Mouse (Mus musculus) heart, embryonic 14.5 days (tissue): ENCODE measurements around the gene Pcdh7. TPM values are rescaled to one million over a fixed set of nuclear protein-coding genes. Genes with fewer than 3 reads are reported as not detected.
A peak's percentile ranks its signal among the peaks of the same experiment; 100 is the strongest.

Experiments used
- ATAC-seq: fragments of 200-750 bp; cut with Nextera tagmentation; 2 replicates; pipeline ENCODE4 v1.8.0; 2017; ENCODE audit warnings: low read depth, moderate TSS enrichment; ENCODE audit not compliant: insufficient number of reproducible peaks, insufficient read depth, low FRiP score
- H3K27ac ChIP-seq, 2 experiments: fragments of 200-500 bp in 1 of 2; fragments of 300-500 bp in 1 of 2; sonication (generic) in 1 of 2; replicated peaks in 1 of 2; 2 replicates each; pipeline ENCODE4 v1.5.1; 2012 to 2014; ENCODE audit warnings: low read depth in 2 of 2, low read length in 2 of 2, control low read depth in 1 of 2, mild to moderate bottlenecking in 1 of 2, mixed read lengths in 1 of 2; ENCODE audit not compliant: control insufficient read depth in 1 of 2, insufficient read depth in 1 of 2
- H3K27me3 ChIP-seq: fragments of 300-500 bp; sonication (generic); 2 replicates; pipeline ENCODE4 v1.6.1; 2014; ENCODE audit warnings: mild to moderate bottlenecking, low read length, control low read depth; ENCODE audit not compliant: control insufficient read depth, insufficient read depth
- H3K36me3 ChIP-seq: fragments of 300-500 bp; sonication (generic); 2 replicates; pipeline ENCODE4 v1.6.1; 2014; ENCODE audit warnings: mild to moderate bottlenecking, control low read depth, low read length, mixed read lengths; ENCODE audit not compliant: control insufficient read depth, insufficient read depth
- H3K4me1 ChIP-seq, 2 experiments: fragments of 200-500 bp in 1 of 2; fragments of 300-500 bp in 1 of 2; sonication (generic) in 1 of 2; 2 replicates each; pipeline ENCODE4 v1.6.1; 2012 to 2014; ENCODE audit warnings: low read length in 2 of 2, control low read depth in 1 of 2, mixed read lengths in 1 of 2; ENCODE audit not compliant: control insufficient read depth in 2 of 2, insufficient read depth in 2 of 2
- H3K4me2 ChIP-seq: fragments of 300-500 bp; sonication (generic); 2 replicates; pipeline ENCODE4 v1.6.1; 2014; ENCODE audit warnings: mild to moderate bottlenecking, low read length
- H3K4me3 ChIP-seq, 2 experiments: fragments of 200-500 bp in 1 of 2; fragments of 300-500 bp in 1 of 2; sonication (generic) in 1 of 2; 2 replicates each; pipeline ENCODE4 v1.5.1; 2012 to 2014; ENCODE audit warnings: low read length in 2 of 2, mild to moderate bottlenecking in 2 of 2, control low read depth in 1 of 2, low read depth in 1 of 2, moderate library complexity in 1 of 2; ENCODE audit not compliant: control insufficient read depth in 1 of 2, insufficient read depth in 1 of 2
- H3K9ac ChIP-seq: fragments of 300-500 bp; sonication (generic); 2 replicates; pipeline ENCODE4 v1.6.1; 2014; ENCODE audit warnings: mild to moderate bottlenecking, low read length
- H3K9me3 ChIP-seq: fragments of 300-500 bp; sonication (generic); 2 replicates; pipeline ENCODE4 v1.6.1; 2016; ENCODE audit warnings: low read length, control low read depth; ENCODE audit not compliant: control insufficient read depth
- WGBS: fragments of 180-500 bp; shearing (Covaris S2); extraction: QIAGEN DNeasy Blood & Tissue Kit; methylation state at CpG from one replicate; pipeline ENCODE4 v1.1.7; 2014; 5-methylcytosine and 5-hydroxymethylcytosine counted together
- polyA plus RNA-seq: library from polyadenylated mRNA; unstranded; fragments of >200 nt; fragmentation: Nextera tagmentation; extraction: Ambion mirVana; gene quantifications from 2 replicates; pipeline ENCODE4 v1.2.1, GENCODE M21; 2014

The Pcdh7 gene
- polyA plus RNA-seq, 1 experiment from 2014 or later, result 32.9 TPM

DNA sequence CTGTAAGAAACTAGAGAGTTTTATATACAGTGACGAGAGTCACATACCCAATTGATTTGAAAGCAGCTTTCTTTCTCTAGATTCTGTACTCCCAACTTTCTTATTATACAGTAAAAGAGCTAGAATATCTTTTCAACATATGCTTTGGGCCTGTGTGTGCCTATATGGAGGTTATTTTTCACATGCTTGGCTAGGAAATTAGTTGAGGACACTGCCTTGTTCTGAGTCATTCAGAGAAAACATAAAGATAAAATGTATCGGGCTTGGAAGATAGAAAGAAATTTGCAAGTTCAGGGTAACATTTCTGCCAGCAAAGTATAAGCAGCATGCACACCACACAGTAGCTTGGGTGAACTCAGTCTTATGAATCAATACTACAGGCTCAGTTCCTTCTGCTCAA is 364.5 kb downstream of the Pcdh7 start:
- Histone ChIP-seq H3K9me3 (no peaks in the 10 kb centered on the region), H3K27ac (peak overlapping the region; percentile 68 to 79), H3K4me3 (no peak overlapping the region), H3K27me3 (no peaks in the 10 kb centered on the region), H3K9ac (no peak overlapping the region), H3K4me2 (no peak overlapping the region), H3K36me3 (no peaks in the 10 kb centered on the region), H3K4me1 (peaks cover 5 to 27% of the 10 kb centered on the region in 2 experiments)
- 51% methylated on average over 2 of the region's 2 CpGs for WGBS
- ATAC-seq, result no peak

DNA sequence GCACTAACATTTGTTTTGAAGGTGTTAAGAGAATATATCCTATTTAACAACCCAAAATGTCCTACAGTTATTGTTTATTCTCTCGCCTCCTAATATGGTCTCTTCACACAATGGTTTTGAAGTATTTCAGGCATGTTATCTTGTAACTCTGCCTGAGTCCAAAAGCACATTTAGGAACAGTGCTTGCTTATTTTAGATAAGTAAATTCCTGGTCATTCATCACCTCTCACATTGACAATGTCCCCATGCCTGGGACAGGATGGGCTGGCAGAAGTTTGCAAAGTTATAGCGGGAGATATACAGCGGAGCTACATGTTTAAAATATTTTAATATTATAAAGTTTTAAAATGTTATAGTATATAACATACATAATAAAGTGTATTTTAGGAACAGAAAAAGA is 365.3 kb downstream of the Pcdh7 start:
- Histone ChIP-seq H3K4me3 (no peak overlapping the region), H3K27me3 (no peaks in the 10 kb centered on the region), H3K9ac (no peak overlapping the region), H3K4me2 (peak overlapping the region; percentile 22; the same call in 1 of the 2 replicates), H3K36me3 (no peaks in the 10 kb centered on the region), H3K27ac (no peak overlapping the region; a peak in 2 of 4 replicates), H3K4me1 (peaks cover 5 to 27% of the 10 kb centered on the region in 2 experiments), H3K9me3 (no peaks in the 10 kb centered on the region)
- peak; percentile 54; the same call in 1 of the 2 replicates for ATAC-seq
- WGBS, result 5% methylated on average over 3 of the region's 3 CpGs

DNA sequence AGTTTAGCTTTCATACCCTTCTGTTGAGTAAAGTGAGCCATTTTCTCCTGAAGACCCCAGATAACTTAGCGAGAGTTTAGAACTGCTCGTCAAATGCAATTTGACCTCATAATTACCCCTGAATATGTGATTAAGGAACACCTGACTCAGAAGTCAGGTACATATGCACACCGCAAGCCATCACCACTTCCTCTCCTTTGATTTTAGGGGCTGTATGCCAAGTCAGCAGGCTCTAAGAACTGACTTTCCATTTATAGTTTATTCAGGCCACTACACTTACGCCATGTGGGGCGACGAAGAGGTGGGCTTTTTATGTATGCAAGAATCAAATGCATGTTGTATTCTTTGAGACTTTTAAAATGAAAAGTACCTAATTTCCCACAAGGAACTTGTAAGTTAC is 366.2 kb downstream of the Pcdh7 start:
- peak; percentile 56; the same call in 1 of the 2 replicates for ATAC-seq
- Histone ChIP-seq H3K36me3 (no peaks in the 10 kb centered on the region), H3K9me3 (no peaks in the 10 kb centered on the region), H3K27ac (peak overlapping the region; percentile 74 to 77), H3K9ac (no peak overlapping the region), H3K4me1 (peaks cover 5 to 27% of the 10 kb centered on the region in 2 experiments), H3K4me3 (no peak overlapping the region), H3K4me2 (peak overlapping the region; percentile 28; the same call in 1 of the 2 replicates), H3K27me3 (no peaks in the 10 kb centered on the region)
- 31% methylated on average over 6 of the region's 6 CpGs for WGBS

DNA sequence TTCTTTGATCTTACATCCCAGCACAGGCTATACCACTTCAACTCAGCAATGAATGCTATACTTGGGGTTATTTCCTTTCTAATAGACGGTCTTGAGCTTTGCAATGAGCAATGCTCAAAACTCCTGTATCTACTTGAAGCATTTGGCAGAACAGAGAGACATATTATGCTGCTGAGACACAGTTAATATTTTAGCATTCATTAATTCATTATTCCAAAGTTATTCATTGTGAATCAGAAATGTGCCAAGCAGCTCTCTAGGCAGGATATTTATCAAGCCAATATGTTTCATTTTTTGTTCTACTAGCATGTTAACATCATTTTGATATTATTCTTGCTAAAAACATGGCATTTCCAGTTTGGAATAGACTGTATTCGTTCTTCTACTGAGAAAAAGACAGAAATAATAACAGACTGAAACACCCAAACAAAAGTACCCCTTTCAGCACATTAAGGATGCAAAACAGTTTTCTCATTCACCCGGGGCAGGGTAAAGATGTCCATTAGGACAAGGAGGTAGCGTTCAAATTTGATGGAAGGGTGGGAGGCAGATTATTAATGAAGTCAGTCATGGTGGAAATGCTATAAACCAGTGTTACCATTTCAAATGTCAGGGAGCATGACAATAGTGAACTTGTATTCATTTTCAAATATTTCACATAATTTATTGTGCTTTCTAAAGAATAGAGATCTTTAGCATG is 391.0 kb downstream of the Pcdh7 start:
- Histone ChIP-seq H3K9ac (no peak overlapping the region), H3K27ac (no peak overlapping the region), H3K4me3 (no peak overlapping the region), H3K4me1 (peaks cover 0 to 16% of the 10 kb centered on the region in 2 experiments; a peak in 3 of 4 replicates), H3K27me3 (no peaks in the 10 kb centered on the region), H3K4me2 (no peak overlapping the region), H3K9me3 (no peaks in the 10 kb centered on the region), H3K36me3 (no peaks in the 10 kb centered on the region)
- ATAC-seq, result no peak
- WGBS, result 87% methylated on average over 4 of the region's 4 CpGs

DNA sequence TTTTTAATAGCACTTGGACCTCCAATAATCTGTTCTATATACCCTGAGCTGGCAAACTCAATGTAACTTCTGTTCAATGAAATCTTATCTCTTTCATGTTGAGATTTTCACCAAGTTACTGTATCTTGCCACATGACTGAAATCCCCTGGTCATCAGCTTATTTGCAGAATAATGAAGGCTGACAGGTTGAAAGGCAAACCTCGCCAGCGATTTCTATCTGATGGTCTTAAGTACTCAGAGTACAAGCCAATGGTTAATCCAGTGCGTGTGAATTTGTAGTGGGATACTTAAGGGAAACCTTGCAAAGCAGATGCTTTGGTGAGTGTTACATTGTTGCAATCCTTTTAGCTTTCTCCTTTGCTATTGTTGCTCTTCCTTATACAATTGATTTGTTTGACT is 398.3 kb downstream of the Pcdh7 start:
- ATAC-seq, result no peak
- Histone ChIP-seq H3K27ac (no peak overlapping the region), H3K9ac (no peak overlapping the region), H3K4me3 (no peak overlapping the region), H3K4me2 (no peak overlapping the region), H3K27me3 (no peaks in the 10 kb centered on the region), H3K4me1 (peaks cover 0 to 7% of the 10 kb centered on the region in 2 experiments; a peak in 1 of 4 replicates), H3K9me3 (no peaks in the 10 kb centered on the region), H3K36me3 (no peaks in the 10 kb centered on the region)
- WGBS, result 46% methylated on average over 3 of the region's 3 CpGs

DNA sequence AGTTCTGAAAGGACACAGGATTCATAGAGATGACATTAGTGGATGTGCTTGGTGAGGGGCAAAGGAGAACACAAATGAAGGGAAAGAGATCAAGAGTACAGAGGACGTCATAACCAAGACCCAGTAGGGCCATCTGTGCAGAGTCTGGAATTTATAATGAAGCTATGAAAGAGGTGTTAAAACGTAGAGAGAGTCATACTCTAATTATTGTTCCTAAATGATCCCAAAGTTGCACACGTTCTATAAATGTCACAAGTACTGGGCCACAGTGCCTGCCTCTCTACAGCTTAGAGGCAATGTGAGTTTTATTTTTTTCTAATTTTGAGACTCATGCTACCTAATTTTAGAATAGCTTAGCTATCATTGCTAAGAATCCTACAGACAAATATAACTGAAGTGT is 400.1 kb downstream of the Pcdh7 start:
- Histone ChIP-seq H3K27me3 (no peaks in the 10 kb centered on the region), H3K36me3 (no peaks in the 10 kb centered on the region), H3K9ac (no peak overlapping the region), H3K9me3 (no peaks in the 10 kb centered on the region), H3K27ac (no peak overlapping the region), H3K4me1 (peaks cover 0 to 7% of the 10 kb centered on the region in 2 experiments; a peak in 1 of 4 replicates), H3K4me3 (no peak overlapping the region), H3K4me2 (no peak overlapping the region)
- 39% methylated on average over 3 of the region's 3 CpGs for WGBS
- ATAC-seq, result no peak

DNA sequence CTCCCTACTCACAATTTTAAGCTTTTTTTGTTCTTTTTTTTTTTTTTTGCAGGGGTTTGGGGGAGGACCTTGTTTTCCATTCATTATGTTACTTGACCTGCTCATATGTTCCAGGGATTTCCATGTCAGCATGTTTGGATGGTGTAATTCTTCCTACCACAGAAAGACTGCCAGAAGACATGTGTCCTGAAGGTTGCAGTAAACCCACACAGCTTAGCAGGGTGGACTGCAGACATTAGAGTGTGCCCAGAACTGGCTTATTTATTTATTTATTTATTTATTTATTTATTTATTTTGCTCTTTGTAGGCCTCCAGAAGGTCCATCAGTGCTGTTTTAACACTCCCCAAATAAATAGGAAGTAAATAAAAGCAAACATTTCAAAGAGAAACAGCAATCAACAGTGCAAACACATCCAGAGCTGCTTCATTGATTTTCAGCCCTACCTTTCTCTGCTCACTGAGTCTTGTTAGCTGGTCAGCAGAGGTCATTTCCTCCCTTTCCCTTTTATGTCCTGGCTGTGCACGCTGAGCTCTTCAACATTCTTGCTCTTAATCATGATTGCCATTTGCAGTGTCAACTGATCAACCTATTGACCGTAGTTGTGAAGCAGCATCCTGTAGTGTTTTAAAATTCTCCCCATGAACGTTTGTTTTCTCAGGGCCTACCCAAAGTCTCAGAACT is 401.3 kb downstream of the Pcdh7 start:
- Histone ChIP-seq H3K27me3 (no peaks in the 10 kb centered on the region), H3K4me2 (no peak overlapping the region), H3K9me3 (no peaks in the 10 kb centered on the region), H3K9ac (no peak overlapping the region), H3K4me1 (peaks cover 0 to 7% of the 10 kb centered on the region in 2 experiments; a peak in 1 of 4 replicates), H3K27ac (no peak overlapping the region), H3K4me3 (no peak overlapping the region), H3K36me3 (no peaks in the 10 kb centered on the region)
- WGBS, result 27% methylated on average over 3 of the region's 3 CpGs
- no peak for ATAC-seq
